Mouse (Mus musculus) adrenal gland, adult (tissue): Measurements from ENCODE around the gene Lamc2.

ENCODE experiments used
- DNase-seq, 2 experiments: peaks; one replicate each; pipeline ENCODE4 v3.0.0; 2022 to 2023; ENCODE audit warnings: low spot score in 1 of 2; ENCODE audit not compliant: inconsistent age in 2 of 2

The Lamc2 gene

GRCm38 (mm10) chr1:153180586-153181289, 5.5 kb downstream of the Lamc2 start:
- peak in 1 of 2 experiments; percentile 41 for DNase-seq

- DNase-seq = no peak
These were observed 6.1 kb downstream of the Lamc2 start for GRCm38 (mm10) chr1:153180160-153180559.

- peak; percentile 86 to 91 for DNase-seq
These were observed 11.4 kb downstream of the Lamc2 start for GRCm38 (mm10) chr1:153174801-153175200.

GRCm38 (mm10) chr1:153173276-153173675, 13.0 kb downstream of the Lamc2 start:
- DNase-seq = peak; percentile 88 to 95

- DNase-seq = peak in 1 of 2 experiments; percentile 55
These were observed 13.9 kb downstream of the Lamc2 start for GRCm38 (mm10) chr1:153172291-153172731.

GRCm38 (mm10) chr1:153171011-153171410, 15.2 kb downstream of the Lamc2 start:
- no peak for DNase-seq

GRCm38 (mm10) chr1:153168293-153168692, 18.0 kb downstream of the Lamc2 start:
- DNase-seq = no peak

- DNase-seq = no peak
These were observed 22.4 kb downstream of the Lamc2 start for GRCm38 (mm10) chr1:153163831-153164230.

- no peak for DNase-seq
These were observed 27.1 kb downstream of the Lamc2 start for GRCm38 (mm10) chr1:153159137-153159536.

- no peak for DNase-seq
These were observed 29.1 kb downstream of the Lamc2 start for GRCm38 (mm10) chr1:153157021-153157623.

- DNase-seq = no peak
These were observed 30.9 kb downstream of the Lamc2 start for GRCm38 (mm10) chr1:153155364-153155763.

- DNase-seq = peak in 1 of 2 experiments; percentile 56
These were observed 32.6 kb downstream of the Lamc2 start for GRCm38 (mm10) chr1:153153619-153154137.

GRCm38 (mm10) chr1:153152594-153152993, 33.7 kb downstream of the Lamc2 start:
- no peak for DNase-seq

- no peak for DNase-seq
These were observed 40.5 kb downstream of the Lamc2 start for GRCm38 (mm10) chr1:153145791-153146190.

GRCm38 (mm10) chr1:153144021-153144420, 42.2 kb downstream of the Lamc2 start:
- DNase-seq = no peak

GRCm38 (mm10) chr1:153140747-153141228, 45.5 kb downstream of the Lamc2 start:
- DNase-seq = no peak

GRCm38 (mm10) chr1:153140265-153140664, 46.0 kb downstream of the Lamc2 start:
- DNase-seq = no peak

- no peak for DNase-seq
These were observed 46.6 kb downstream of the Lamc2 start for GRCm38 (mm10) chr1:153139635-153140034.

GRCm38 (mm10) chr1:153138486-153138885, 47.8 kb downstream of the Lamc2 start:
- no peak for DNase-seq

GRCm38 (mm10) chr1:153136647-153137046, 49.6 kb downstream of the Lamc2 start:
- DNase-seq = no peak

- peak; percentile 46 to 68 for DNase-seq
These were observed 52.1 kb downstream of the Lamc2 start for GRCm38 (mm10) chr1:153133865-153134781.
